Mouse (Mus musculus): Measurements from ENCODE around the gene Rpgrip1l. TPM values are rescaled to one million over a fixed set of nuclear protein-coding genes. Genes with fewer than 3 reads are reported as not detected.

The Rpgrip1l gene
- polyA plus RNA-seq, 1 experiment, result 8.7 TPM

DNA sequence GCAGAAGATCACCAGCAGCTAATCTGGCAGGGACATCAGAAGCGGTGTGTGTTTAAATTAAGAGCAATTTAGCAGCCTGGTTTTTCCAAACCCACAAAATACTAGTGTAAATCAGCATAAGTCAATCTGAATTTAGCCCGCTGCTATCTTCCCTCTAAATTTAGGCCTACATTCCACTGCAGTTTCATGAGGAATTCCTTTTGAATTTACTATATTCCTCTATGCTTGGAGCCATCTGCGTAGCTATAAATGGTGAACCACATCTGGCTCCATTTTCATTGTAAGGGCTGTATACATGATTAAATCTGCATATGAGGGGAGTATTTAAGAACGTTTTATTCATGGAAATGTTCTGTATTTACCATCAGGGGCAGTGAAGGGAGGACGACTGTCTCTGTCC is 30.4 kb downstream of the Rpgrip1l start:
- Histone ChIP-seq H3K27ac (ENCODE audit: insufficient read depth, low read length) (0 out of 2 replicates have a peak overlapping the region, but pooled peaks have one; percentile 42), H3K4me1 (ENCODE audit: control insufficient read depth, insufficient read depth, low read length) (peaks cover 5% of the 10 kb centered on the region), H3K4me3 (ENCODE audit: insufficient read depth, low read length) (no peak overlapping the region)
- no peak for TF ChIP-seq POLR2A (IDR thresholded peaks at IDR 0.05; ENCODE audit: low read depth, low read length)
- TF ChIP-seq CTCF (IDR thresholded peaks at IDR 0.05; ENCODE audit: borderline replicate concordance, insufficient read depth, low read length), result no peak

DNA sequence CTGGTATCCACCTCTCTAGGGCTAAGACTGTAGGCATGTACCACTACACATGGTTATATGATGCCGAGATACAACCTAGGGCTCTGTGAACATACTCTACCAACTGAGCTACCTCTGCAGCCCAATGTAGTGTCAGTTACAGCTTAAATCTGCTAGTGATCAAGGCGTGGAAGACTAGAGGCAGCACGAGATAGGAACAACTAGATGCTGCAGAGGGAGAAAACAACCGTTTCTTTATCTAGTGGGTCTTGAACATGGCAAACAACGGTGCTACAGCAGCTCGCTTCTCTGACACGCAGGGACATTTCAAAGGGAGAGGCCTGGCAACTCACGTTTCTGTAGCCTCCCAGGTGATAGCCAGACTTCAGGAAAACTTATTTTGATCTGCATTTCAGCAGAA is 31.5 kb downstream of the Rpgrip1l start:
- Histone ChIP-seq H3K27ac (ENCODE audit: insufficient read depth, low read length) (peak overlapping the region; percentile 70), H3K4me3 (ENCODE audit: insufficient read depth, low read length) (no peak overlapping the region), H3K4me1 (ENCODE audit: control insufficient read depth, insufficient read depth, low read length) (peaks cover 5% of the 10 kb centered on the region)
- TF ChIP-seq CTCF (IDR thresholded peaks at IDR 0.05; ENCODE audit: borderline replicate concordance, insufficient read depth, low read length), result no peak
- no peak for TF ChIP-seq POLR2A (IDR thresholded peaks at IDR 0.05; ENCODE audit: low read depth, low read length)

DNA sequence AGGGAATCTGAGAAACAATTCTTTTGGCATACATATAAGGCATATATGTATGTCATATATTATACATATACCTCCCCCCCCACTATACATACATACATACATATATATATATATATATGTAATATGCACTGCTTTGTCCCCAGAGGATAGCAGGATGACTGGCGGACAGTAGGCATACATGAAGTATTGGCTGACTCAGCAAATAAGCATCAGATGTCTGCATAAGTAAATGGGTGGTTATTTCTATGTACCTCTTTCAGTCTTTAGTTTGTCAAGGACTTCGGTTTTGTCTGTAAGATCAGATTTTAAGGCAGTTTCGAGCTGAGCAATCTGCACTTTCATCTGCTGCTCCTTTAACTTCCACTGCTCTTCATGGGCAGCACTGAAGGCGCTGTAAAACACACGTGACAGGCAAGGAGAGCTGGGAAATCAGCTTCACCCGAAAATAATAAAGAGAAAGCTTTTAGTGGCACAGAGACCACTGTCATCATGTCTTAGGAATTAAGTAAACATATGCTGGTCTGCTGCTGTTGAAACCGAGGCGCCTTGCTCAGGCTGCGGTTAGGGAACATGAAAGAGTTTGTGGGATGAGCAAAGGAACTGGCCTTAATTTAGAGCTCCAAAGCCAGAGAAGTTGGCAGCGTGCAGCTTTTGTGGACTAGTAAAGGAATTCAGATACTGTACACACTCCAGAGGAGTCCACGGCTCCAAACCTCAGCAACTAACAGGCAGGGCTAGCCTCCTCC is 32.4 kb downstream of the Rpgrip1l start:
- H3K4me1 ChIP-seq (ENCODE audit: control insufficient read depth, insufficient read depth, low read length), result peaks cover 5% of the 10 kb centered on the region
- TF ChIP-seq CTCF (IDR thresholded peaks at IDR 0.05; ENCODE audit: borderline replicate concordance, insufficient read depth, low read length) (no peak), POLR2A (IDR thresholded peaks at IDR 0.05; ENCODE audit: low read depth, low read length) (no peak)
- H3K27ac ChIP-seq (ENCODE audit: insufficient read depth, low read length), result peak overlapping the region; percentile 74
- no peak overlapping the region for H3K4me3 ChIP-seq (ENCODE audit: insufficient read depth, low read length)

DNA sequence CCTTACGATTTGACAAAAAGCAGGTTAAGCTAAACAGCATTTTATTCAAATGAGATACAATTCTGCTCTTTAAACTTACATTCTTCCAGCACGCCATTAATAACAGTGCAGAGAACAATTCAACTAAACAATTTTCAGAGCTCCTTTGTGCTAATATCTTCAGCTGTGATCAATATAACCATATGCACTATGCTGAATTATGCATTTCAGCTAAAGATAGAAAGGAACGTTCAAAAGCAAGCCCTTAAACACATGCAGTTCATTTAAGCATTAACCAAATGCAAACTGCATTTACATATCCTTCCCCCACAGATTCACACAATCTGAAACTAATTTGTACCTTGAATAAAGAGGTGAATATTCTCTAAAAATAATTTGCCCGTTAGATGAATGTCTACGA is 35.0 kb downstream of the Rpgrip1l start:
- H3K4me1 ChIP-seq (ENCODE audit: control insufficient read depth, insufficient read depth, low read length), result peaks cover 3% of the 10 kb centered on the region; the same call in 1 of the 2 replicates
- H3K27ac ChIP-seq (ENCODE audit: insufficient read depth, low read length), result no peak overlapping the region
- TF ChIP-seq CTCF (IDR thresholded peaks at IDR 0.05; ENCODE audit: borderline replicate concordance, insufficient read depth, low read length) (no peak), POLR2A (IDR thresholded peaks at IDR 0.05; ENCODE audit: low read depth, low read length) (no peak)
- no peak overlapping the region for H3K4me3 ChIP-seq (ENCODE audit: insufficient read depth, low read length)

DNA sequence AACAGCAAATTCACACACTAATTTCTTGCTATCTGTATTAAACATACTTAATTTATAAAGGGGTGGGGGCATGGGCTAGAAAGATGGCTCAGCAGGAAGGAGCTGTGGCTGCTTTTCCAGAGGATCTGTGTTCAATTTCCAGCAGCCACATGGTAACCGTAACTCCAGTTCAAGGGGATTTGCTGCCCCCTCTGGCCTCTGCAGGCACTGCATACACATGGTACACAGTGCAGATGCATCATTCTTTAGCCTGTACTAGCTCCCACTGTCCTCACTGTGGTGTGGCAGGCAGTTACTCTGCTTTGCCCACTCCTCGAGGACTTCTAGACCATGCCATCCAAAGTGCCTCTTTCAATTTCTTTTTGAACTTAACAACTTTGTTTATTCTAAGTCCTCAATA is 36.7 kb downstream of the Rpgrip1l start:
- Histone ChIP-seq H3K27ac (ENCODE audit: insufficient read depth, low read length) (no peak overlapping the region), H3K4me3 (ENCODE audit: insufficient read depth, low read length) (no peak overlapping the region), H3K4me1 (ENCODE audit: control insufficient read depth, insufficient read depth, low read length) (peaks cover under 1% of the 10 kb centered on the region; the same call in 1 of the 2 replicates)
- TF ChIP-seq CTCF (IDR thresholded peaks at IDR 0.05; ENCODE audit: borderline replicate concordance, insufficient read depth, low read length) (peak; percentile 39; the same call in 1 of the 2 replicates), POLR2A (IDR thresholded peaks at IDR 0.05; ENCODE audit: low read depth, low read length) (no peak)

DNA sequence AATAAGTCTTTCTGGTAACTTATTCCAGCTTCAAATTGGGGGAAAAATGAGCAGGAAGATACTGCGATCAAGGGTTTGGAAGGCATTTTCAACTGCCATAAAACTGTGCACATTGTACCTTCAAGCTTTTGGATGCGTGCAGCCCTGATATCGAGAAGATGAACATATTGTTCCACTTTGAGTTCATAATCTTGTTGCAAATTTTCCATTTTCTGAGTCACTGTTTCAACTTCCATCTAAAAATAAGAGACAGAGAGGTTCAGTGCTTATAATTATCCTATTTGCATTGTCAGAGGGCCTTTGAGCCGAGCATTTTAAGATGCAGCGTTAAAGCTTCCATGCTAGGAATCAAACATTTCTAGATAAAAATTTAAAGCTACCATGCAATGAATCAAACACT is 39.6 kb downstream of the Rpgrip1l start:
- Histone ChIP-seq H3K27ac (ENCODE audit: insufficient read depth, low read length) (no peak overlapping the region), H3K4me1 (ENCODE audit: control insufficient read depth, insufficient read depth, low read length) (no peaks in the 10 kb centered on the region), H3K4me3 (ENCODE audit: insufficient read depth, low read length) (no peak overlapping the region)
- no peak for TF ChIP-seq CTCF (IDR thresholded peaks at IDR 0.05; ENCODE audit: borderline replicate concordance, insufficient read depth, low read length)
- TF ChIP-seq POLR2A (IDR thresholded peaks at IDR 0.05; ENCODE audit: low read depth, low read length), result no peak

DNA sequence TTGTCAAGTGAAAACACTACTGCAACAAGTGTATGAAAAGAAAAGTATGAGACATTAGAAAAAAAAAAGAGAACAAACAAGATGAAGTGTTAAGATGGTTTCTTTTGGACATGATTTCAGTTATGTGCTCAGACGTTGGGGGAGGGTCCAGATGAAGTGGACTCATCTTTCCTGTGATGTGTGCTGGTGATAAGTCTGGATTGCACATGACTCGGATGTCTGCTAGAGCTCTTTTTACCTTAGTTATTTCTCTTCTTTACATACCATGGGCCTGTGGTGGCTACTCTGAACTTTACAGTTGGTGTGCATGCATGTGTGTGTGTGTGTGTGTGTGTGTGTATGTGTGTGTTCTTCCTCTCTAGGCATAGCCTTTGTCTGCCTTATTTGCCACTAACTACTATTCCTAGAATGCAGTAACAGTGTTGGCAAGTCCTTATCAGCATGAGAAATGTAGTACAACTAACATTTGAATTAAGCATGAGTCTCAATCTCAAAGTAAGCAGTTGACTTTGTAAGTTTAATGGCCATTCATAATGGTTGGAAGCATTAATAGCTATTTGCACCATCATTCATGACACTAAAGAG is 43.6 kb downstream of the Rpgrip1l start:
- Histone ChIP-seq H3K4me3 (ENCODE audit: insufficient read depth, low read length) (no peak overlapping the region), H3K27ac (ENCODE audit: insufficient read depth, low read length) (no peak overlapping the region), H3K4me1 (ENCODE audit: control insufficient read depth, insufficient read depth, low read length) (peaks cover 4% of the 10 kb centered on the region; the same call in 1 of the 2 replicates)
- no peak for TF ChIP-seq POLR2A (IDR thresholded peaks at IDR 0.05; ENCODE audit: low read depth, low read length)
- no peak for TF ChIP-seq CTCF (IDR thresholded peaks at IDR 0.05; ENCODE audit: borderline replicate concordance, insufficient read depth, low read length)

DNA sequence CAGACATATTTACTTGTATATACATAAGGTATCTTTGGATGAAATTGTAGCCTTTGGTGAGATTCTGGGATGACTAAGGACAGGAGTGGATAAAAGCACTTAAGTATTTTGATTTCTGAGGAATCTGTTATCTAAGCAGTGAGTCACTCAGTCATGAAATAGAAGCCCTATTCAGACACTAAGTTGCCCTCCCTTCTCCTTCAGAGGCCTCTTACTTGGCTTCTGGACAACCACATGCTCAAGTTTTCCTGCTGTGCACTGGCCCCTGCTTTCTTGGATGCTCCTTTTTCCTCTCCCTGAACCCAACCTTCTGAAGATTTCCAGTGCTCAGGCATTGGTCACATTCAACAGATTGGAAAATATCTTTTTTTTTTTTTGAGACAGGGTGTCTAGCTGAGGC is 48.5 kb downstream of the Rpgrip1l start:
- Histone ChIP-seq H3K4me3 (ENCODE audit: insufficient read depth, low read length) (no peak overlapping the region), H3K27ac (ENCODE audit: insufficient read depth, low read length) (peak overlapping the region; percentile 77), H3K4me1 (ENCODE audit: control insufficient read depth, insufficient read depth, low read length) (peaks cover 7% of the 10 kb centered on the region)
- TF ChIP-seq CTCF (IDR thresholded peaks at IDR 0.05; ENCODE audit: borderline replicate concordance, insufficient read depth, low read length) (no peak), POLR2A (IDR thresholded peaks at IDR 0.05; ENCODE audit: low read depth, low read length) (no peak)

DNA sequence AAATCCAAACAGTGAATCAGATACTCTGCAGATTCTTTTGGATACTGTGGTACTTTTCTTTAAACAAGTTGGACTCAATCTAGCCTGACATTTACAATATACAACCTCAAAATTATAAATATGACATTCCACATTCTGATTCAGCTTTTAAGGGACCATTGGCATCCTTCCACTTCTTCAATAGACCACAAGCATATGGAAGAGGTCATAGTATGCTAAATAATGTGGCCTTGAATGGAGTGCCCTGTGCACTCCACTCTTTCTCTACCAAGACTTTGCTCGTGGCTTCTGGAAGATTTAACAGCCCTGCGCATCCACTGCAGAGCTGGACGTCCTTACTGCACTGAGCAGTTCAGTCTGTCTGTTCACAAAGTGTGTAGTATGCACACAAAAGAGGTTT is 49.1 kb downstream of the Rpgrip1l start:
- Histone ChIP-seq H3K4me3 (ENCODE audit: insufficient read depth, low read length) (no peak overlapping the region), H3K4me1 (ENCODE audit: control insufficient read depth, insufficient read depth, low read length) (peaks cover 7% of the 10 kb centered on the region), H3K27ac (ENCODE audit: insufficient read depth, low read length) (peak overlapping the region; percentile 62)
- TF ChIP-seq POLR2A (IDR thresholded peaks at IDR 0.05; ENCODE audit: low read depth, low read length), result no peak
- TF ChIP-seq CTCF (IDR thresholded peaks at IDR 0.05; ENCODE audit: borderline replicate concordance, insufficient read depth, low read length), result no peak

DNA sequence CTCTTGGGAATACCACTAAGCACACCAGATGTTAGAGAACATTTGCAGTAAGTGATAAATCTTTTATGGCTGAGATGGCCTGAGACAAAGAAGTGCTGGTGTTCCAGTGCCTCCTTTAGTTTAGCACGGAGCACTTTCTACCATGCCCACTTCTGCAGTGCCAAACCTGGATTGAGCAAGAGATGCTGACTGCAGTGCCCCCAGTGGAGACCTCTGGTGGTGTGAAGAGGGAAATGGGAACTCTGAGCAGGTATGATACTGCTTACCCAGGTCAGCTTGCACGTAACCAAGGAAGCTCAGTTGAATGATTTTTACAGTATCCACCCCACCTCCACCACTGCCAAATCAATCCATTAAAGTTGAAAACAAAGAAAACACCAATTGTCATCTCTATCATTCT is 51.5 kb downstream of the Rpgrip1l start:
- Histone ChIP-seq H3K4me1 (ENCODE audit: control insufficient read depth, insufficient read depth, low read length) (peaks cover 7% of the 10 kb centered on the region), H3K27ac (ENCODE audit: insufficient read depth, low read length) (no peak overlapping the region)
- no peak for TF ChIP-seq POLR2A (IDR thresholded peaks at IDR 0.05; ENCODE audit: low read depth, low read length)
- no peak for TF ChIP-seq CTCF (IDR thresholded peaks at IDR 0.05; ENCODE audit: borderline replicate concordance, insufficient read depth, low read length)

More for the DNA sequence above, 51.5 kb downstream of the Rpgrip1l start:
- no peak overlapping the region for H3K4me3 ChIP-seq (ENCODE audit: insufficient read depth, low read length)

Data from embryonic fibroblast, embryonic 13.5 days (primary cell).